Mouse (Mus musculus) spleen, adult 2 months (tissue): Measurements from ENCODE around the gene Rbms3.

ENCODE experiments used
- CTCF ChIP-seq: fragments of 200-500 bp; IDR thresholded peaks from 2 replicates; pipeline ENCODE4 v1.5.1; 2011; ENCODE audit warnings: mild to moderate bottlenecking, inconsistent platforms; ENCODE audit not compliant: insufficient read depth, insufficient read length, insufficient replicate concordance; ENCODE audit errors: extremely low read depth
- POLR2A ChIP-seq: fragments of 200-500 bp; IDR thresholded peaks from 2 replicates; pipeline ENCODE4 v1.6.1; 2011; ENCODE audit warnings: low read depth, low read length, inconsistent platforms

GRCm38 (mm10) chr9:116814495-116815094 is 815.1 kb downstream of the Rbms3 start:
- no peak for TF ChIP-seq CTCF
- no peak for TF ChIP-seq POLR2A
